Mouse (Mus musculus): ENCODE results near the gene Mybpc3. TPM values are rescaled to one million over a fixed set of nuclear protein-coding genes. Genes with fewer than 3 reads are reported as not detected.
"Not testable (repeated sequence)": the region's sequence is repeated elsewhere in the genome, so short reads cannot be mapped to it uniquely, and the experiment has no call there.

Gene Mybpc3
- total RNA-seq, 2 experiments from 2014 or later = 0.62 to 1.5 TPM

DNA sequence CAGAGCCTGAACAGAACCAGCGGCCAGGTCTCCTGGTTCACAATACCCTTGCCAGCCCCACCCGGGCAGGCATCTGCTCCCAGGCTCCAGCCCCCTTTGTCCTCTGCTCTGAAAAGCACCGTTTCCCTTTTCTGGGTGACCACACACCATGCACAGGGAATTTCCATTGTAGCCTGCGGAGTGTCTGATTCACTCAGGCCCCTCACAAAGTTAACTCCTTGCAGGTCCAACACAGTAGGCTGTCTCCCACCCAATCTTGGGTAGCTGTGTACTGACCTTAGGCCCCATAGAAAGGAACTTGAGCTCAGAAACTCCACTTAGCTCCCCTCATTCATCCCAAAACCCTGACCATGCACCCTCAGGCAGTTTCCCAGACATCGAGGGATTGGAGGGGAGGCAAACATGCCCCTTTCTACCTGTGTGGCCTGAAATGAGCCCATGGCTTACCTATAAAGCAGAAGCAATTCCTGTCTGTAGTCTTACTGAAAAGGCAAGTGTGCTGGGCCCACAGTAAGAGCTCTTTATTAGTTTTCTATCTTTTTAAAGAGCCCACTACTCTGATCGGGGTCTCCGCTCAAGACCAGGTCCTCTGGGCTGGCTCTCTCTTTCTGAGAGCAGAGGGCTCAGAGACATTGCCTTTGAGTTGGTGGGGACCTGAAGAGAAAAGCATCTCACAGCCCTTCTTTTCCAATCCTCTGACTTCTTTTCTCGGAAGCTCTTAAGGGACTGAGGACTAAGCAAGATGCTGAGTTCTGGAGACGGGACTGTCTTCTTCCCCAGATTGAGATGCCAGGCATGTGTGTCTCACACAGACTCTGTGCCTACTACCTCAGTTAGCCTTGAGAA lies 31.3 kb upstream of the Mybpc3 start:
- ATAC-seq (replicated peaks; ENCODE audit: poor library complexity, severe bottlenecking) = peak; percentile 41

DNA sequence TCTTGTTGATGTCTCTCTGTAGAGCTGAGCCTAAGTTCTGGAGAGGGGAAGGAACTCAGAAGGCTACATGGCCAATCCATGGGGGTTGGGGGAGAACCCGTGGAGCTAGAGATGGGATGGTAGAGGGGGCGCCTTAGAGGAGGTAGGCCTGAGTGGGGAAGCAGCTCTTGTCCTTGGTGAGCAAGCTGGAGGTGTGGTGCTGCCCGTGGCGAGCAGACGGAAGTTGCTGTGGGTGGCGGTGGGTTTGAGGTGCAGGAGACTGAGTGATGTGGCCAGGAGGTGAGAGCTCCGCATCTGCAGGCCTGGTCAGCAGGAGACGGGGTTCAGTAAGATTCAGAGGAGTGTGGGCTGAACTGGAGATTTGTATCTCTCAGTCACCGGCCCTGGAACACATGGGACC lies 30.5 kb upstream of the Mybpc3 start:
- ATAC-seq (replicated peaks; ENCODE audit: poor library complexity, severe bottlenecking) = peak; percentile 10

DNA sequence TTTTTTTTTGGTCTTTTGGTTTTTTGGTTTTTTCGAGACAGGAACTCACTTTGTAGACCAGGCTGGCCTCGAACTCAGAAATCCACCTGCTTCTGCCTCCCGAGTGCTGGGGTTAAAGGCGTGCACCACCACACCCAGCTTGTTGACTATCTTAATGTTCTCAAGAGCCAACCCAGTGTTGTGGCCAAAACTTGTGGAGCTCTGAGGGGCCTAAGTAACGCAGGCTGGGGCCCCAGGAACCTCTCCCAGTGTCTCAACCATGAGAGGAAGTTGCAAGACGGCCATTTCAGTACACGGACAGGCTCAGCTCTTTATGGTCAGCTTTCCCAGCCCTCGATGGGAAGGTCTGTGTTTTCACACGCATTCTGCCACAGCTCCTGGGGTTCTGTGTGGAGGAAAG lies 29.0 kb upstream of the Mybpc3 start:
- ATAC-seq (replicated peaks; ENCODE audit: poor library complexity, severe bottlenecking) = peak; percentile 47

DNA sequence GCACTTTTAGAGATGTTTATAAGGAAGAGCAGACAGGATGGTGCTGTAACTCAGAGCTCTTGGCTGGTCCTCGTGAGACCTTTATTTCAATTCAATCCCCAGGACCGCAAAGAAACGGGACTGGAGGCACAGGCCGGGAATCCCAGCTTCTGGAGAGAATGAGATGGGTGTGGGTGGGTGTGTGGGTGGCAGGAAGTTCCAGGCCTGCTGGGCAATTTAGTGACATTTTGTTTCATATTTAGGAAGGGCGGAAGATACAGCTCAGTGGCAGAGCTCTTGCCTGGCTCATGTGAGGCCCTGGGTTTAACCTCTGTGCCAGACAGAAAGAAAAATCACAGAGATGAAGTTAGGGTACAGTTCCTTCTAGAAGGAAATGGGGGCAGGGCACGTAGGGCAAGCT lies 27.7 kb upstream of the Mybpc3 start:
- no peak for ATAC-seq (replicated peaks; ENCODE audit: poor library complexity, severe bottlenecking)

DNA sequence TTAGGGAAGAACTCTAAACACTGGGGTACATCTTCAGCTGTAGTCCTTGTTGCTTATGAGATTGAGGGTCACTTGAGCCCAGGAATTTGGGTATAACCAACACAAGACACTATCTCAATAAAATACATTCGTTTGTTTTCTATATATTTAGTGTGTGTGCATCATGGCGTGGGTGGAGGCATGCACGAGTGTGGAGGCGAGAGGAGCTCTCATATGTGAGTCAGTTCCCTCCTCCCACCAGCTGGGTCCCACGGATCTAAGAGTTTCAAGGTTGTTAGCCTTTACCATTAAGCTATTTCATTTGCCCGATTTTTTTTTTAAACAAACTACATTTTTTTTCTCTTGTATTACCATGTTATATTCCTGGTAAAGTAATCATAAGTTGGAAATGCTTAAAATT lies 27.1 kb upstream of the Mybpc3 start:
- ATAC-seq (replicated peaks; ENCODE audit: poor library complexity, severe bottlenecking) = no peak

DNA sequence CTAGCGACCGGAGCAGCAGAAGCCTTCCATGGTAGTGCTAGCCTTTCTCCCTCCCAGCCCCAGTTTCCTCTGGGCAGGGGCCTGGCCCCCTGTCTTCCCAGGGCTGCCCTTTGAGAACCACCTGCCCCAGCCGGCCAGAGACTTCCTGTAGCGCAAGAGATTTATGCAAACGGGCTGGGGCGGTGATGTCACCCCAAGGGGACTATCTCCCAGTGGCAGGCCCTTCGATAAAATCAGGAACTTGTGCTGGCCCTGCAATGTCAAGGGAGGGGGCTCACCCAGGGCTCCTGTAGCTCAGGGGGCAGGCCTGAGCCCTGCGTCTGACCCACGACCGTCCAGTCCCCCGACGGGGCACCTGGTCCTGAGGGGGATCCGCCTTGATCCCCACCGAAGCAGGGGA lies 21.4 kb upstream of the Mybpc3 start:
- peak; percentile 80 for ATAC-seq (replicated peaks; ENCODE audit: poor library complexity, severe bottlenecking)

DNA sequence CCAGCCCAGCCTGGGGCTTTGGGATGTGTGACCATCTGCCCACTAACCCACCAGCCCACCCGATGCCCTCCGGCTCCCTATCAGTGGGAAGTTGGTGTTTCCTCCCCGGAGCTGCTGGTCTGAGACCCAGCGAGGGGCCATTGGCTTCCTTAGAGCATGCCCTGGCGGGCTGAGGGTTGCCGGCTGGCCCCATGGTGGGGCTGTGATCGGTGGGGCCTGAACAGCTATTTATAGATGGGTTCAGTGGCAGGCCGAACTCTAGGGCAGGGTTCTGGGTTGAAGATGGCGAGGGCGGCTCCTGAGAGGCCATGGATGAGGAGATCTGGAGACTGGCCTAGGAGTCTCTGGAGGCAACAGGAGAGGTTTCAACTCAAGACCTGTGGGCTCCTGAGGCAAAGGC lies 20.9 kb upstream of the Mybpc3 start:
- no peak for ATAC-seq (replicated peaks; ENCODE audit: poor library complexity, severe bottlenecking)

DNA sequence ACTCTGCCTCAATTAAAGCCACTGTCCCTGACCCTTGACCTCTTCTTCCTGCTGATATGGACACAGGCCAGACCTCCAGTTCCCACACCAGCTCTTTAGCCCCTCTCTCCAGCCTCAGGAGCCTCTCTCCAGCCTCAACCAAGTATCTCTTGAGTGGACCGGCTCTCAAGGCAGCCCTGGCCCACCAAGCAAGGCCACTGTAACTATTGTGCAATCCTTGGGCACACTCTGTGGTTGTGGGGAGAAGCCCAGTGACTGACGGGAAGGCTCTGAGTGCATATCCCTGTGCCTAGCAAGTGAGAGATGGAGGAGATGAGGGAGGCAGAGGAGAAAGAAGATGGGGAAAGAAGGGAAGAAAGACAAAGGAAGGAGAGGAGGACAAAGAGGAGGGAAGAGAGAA lies 19.8 kb upstream of the Mybpc3 start:
- peak; percentile 53 for ATAC-seq (replicated peaks; ENCODE audit: poor library complexity, severe bottlenecking)

DNA sequence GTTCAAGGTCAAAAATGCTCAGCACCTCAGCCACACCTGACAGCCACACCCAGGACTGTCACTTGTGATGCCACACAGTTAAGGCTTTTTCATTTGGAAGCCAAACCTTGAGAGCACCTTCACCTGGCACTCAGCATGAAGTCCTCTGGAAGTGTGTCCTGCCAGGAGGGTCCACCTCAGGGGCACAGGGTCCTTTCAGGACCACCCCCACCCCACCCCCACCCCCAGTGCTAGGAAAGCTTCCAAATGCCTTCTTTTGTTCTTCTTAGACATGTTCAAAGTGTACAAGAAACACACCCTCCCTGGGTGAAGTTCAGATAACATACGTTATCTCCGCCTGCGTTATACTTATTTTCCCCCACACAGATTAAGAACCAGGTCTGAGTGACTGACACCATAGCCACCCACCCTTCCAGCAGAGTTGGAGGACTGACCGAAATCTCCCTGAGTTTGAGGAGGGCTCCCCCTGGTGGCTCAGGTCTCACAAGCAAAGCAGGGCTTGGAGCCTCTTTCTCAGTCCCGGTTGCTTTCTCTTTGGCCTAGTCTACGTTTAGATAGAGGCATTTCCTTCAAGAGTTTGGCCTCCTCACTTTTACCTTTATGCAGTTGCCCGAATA lies 16.7 kb upstream of the Mybpc3 start:
- ATAC-seq (replicated peaks; ENCODE audit: poor library complexity, severe bottlenecking) = peak; percentile 47

DNA sequence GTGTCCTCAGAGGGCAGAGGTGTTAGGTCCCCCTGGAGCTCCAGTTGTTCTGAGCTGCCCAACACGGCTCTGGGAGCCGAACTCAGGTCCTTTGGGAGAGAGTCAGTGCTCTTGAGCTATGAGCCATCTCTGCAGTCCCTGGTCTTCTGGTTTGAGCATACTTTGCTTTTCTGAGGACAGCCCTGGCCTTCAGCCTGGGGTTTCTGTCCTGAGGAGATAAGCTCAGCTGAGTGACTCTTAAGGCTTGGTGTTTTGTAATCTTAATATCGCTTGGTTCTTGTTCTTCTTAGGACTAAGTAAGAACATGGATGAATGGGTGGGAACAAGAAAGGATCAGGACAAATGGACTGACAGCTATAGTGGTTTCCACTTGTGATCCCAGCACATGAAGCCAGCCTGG lies 9.8 kb upstream of the Mybpc3 start:
- no peak for ATAC-seq (replicated peaks; ENCODE audit: poor library complexity, severe bottlenecking)

DNA sequence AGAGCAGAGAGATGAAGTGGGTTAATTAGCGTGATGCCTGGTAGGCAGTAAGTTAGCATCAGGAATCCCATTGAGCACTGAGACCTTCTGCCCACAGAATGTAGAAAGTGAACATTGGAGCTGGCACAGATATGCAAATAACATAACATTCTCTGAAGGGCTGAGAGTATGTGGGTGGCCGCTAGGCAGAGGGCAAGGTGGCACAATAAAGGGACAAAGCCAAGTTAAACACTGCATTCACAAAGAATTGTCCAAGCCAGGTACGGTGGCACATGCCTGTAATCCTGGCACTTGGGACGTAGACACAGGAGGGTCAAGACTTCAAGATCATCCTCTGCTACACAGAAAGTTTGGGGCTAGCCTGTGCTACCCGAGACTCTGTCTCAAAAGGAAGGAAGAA lies 8.7 kb upstream of the Mybpc3 start:
- no peak for ATAC-seq (replicated peaks; ENCODE audit: poor library complexity, severe bottlenecking)

DNA sequence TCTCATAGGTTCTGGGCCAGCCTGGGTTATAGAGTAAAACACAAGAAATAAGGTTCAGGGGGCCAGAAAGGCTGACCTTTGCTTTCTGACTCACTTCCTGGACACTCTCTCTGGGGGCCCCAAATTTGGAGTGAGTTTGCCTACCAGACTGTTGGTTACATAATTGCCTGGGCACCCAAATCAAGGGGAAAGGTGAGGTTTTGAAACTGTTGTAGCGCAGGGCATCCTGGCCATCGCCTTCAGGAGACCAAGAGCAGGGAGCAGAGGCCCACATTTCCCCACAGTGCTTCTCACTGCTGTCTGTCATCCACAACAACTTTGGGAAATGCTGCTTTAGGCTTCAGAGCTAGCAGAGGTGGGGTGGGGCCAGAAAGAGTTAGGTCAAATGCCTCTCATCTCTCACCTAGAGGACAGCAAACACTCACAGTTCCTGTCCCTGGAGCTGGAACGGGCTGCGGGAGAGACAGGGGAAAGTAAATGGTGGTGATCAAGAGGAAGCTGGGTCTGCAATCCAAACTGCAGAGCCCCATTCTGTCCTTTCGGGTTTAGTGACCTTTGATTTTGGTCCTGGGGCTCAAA lies 8.0 kb upstream of the Mybpc3 start:
- no peak for ATAC-seq (replicated peaks; ENCODE audit: poor library complexity, severe bottlenecking)

DNA sequence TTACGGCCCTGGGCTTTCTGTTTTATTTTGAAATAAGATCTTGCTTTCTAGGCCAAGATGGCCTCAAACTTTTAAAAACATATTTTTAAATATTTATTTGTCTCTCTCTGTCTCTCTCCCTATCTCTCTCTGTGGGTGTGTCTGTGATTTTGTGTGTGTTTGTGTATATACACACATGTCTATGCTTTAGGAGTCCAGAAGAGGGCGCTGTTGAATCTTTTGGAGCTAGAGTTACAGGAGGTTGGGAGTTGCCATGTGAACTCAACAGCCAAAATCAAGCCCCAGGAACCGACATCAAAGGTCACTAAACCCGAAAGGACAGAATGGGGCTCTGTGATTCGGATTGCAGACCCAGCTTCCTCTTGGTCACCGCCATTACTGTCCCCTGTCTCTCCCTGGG lies 7.5 kb upstream of the Mybpc3 start:
- ATAC-seq (replicated peaks; ENCODE audit: poor library complexity, severe bottlenecking) = no peak

DNA sequence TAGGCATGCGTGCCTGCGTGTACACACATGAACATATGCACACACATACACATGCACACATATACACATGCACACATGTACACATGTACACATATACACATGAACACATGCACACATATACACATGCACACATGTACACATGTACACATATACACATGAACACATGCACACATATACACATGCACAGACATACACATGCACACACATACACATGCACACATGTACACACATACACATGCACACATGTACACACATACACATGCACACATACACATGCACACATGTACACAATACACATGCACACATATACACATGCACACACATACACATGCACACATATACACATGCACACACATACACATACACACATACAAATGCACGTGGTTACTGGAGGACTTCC lies 6.1 kb upstream of the Mybpc3 start:
- not testable (repeated sequence) for ATAC-seq (replicated peaks; ENCODE audit: poor library complexity, severe bottlenecking)

DNA sequence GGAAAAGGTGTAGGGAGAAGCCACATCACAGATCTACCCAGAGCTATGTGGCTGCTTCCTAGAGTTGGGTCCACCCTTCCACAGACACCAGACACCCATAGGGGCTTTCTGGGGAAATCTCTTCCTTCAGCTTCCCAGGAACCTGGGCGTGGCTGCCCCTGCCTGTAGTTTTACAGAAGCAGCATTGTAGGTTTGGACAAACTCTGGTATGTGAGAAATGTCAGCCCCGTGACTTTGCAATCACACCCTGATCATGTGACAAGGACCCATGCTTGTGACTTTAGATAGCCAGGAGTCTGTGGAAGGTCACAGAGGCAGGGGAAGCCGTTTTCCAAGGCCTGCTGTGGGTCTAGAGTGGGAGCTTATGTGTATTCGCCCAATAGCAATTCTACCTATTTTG lies 5.5 kb upstream of the Mybpc3 start:
- no peak for ATAC-seq (replicated peaks; ENCODE audit: poor library complexity, severe bottlenecking)

DNA sequence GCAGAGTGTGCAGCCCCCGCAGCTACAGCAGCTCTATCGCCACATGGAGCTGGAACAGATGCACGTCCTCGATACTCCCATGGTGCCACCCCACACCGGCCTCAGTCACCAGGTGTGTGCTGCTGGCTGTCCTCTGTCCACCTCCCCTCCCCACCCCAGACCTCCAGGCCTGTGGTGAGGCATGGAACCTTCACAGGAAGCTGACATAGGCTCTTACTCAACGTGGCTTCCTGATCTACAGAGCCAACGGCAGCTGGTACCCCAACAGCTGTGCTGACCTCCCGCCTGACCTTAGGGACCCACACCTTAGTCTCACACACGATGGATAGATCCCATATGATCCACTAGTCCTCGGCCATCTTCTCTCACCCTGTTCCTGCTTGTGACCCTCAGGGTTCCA lies 4.6 kb upstream of the Mybpc3 start:
- peak; percentile 73 for ATAC-seq (replicated peaks; ENCODE audit: poor library complexity, severe bottlenecking)

DNA sequence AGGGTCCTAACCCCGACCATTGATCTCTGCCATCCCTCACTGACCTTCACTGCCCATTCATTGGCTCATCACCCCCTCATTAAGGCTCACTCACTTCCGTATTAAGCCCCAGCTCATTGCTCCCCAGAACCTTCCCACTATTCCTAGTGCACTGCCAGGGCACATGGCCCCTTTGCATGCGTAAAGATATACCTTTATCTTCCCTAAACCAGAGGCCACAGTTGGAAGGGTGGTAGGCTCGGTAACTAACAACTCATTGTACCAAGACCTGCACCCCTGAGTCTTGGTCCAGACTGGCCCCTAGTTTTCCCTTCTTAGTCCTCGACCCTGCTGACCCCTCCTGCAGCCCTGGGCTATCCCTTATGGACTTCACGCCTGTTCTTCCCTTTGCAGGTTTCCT lies 4.1 kb upstream of the Mybpc3 start:
- ATAC-seq (replicated peaks; ENCODE audit: poor library complexity, severe bottlenecking) = no peak

DNA sequence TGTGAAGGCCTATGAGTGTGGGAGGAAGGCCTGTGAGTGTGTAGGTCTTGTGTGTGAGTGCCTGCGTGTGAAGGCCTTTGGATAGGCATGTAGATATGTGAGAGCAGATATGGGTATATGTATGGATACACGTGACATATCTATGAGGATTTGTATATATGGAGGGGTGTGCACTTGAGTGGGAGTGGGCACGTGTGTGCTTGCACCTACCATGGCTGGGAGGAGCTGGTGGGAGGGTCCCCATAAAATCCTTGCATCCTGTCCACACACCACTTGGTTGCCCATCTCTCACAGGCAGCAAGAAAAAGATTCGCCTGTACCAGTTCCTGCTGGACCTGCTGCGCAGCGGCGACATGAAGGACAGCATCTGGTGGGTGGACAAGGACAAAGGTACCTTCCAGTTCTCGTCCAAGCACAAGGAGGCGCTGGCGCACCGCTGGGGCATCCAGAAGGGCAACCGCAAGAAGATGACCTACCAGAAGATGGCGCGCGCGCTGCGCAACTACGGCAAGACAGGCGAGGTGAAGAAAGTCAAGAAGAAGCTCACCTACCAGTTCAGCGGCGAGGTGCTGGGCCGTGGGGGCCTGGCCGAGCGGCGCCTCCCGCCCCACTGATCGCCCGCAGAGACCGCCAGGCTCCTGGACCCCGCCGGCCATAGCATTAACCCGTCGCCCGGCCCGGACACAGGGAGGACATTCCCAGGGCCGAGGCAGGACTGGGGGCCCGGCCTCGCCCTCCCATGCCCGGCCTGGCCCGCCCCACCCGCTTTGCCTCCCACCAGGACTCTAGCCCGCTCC lies 3.0 kb upstream of the Mybpc3 start:
- ATAC-seq (replicated peaks; ENCODE audit: poor library complexity, severe bottlenecking) = peak; percentile 23; the same call in 1 of the 2 replicates

DNA sequence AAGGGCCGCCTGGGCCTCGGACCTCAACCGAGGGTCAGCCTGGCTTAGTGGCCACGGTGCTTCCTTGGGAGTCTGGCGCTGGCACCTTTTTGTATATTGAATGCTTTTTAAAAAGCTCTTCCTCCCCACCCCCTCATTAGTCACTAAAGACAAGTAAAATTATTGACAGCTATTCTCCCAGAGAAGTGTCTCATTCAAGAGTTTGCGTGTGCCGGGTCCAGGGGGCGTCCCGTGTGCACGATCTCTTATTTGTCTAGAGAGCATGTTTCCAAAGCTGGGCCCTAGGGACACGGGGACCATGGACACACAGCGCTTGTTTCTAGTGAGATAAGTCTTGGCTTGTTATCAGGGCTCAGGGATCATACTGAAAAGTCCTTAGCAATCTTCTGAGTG lies 2.4 kb upstream of the Mybpc3 start:
- no peak for ATAC-seq (replicated peaks; ENCODE audit: poor library complexity, severe bottlenecking)

DNA sequence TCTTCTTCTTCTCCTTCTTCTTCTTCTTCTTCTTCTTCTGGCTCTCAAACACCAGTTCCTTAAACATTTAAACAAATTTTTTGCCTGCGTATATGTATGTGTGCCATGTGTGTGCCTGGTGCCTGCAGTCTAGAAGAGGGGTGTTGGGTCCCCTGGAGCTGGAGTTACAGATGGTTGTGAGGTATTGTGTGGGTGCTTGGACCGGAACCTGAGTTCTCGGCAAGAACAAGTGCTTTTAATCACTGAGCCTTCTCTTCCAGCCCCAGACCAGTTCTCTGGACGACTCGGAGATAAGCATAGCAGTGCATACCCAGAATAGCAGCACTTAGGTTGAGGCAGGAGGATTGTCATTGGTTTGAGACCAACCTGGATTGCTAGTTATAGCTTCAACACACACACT lies 1.1 kb upstream of the Mybpc3 start:
- ATAC-seq (replicated peaks; ENCODE audit: poor library complexity, severe bottlenecking) = no peak

DNA sequence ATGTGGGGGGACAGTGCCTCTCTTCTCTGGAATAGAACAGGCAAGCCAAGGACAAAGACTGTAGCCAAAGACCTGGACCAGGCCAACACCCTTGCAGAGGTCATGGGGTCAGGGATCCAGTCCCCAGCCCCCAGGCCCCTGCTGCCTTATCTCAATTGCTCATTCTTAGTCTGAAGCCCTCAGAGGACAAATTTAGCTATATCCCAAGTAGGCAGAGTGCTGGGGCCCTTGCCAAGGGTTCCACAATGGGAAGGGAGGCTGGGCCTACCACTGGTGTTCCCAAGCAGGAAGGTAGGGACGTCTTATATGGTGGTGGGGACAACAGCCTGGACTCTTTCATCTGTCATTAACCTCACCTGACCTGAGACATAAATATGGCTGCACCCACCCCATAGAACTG lies 703 bp downstream of the Mybpc3 start:
- no peak for ATAC-seq (replicated peaks; ENCODE audit: poor library complexity, severe bottlenecking)

Data from granulocyte monocyte progenitor cell, adult 5-6 weeks (primary cell).